Mouse (Mus musculus) liver, postnatal 0 days (tissue): ENCODE results near the gene Csde1. TPM values are rescaled to one million over a fixed set of nuclear protein-coding genes. Genes with fewer than 3 reads are reported as not detected.

Experiments
- ATAC-seq: fragments of 200-750 bp; cut with Nextera tagmentation; 2 replicates; pipeline ENCODE4 v1.8.0; 2017; ENCODE audit warnings: mild to moderate bottlenecking, moderate library complexity
- DNase-seq: peaks from one replicate; pipeline ENCODE4 v3.0.0-alpha.2; 2016
- H3K27ac ChIP-seq: fragments of 300-500 bp; sonication (generic); 2 replicates; pipeline ENCODE4 v1.5.1; 2014; ENCODE audit warnings: antibody characterized with exemption, moderate library complexity, mild to moderate bottlenecking, low read depth
- H3K27me3 ChIP-seq: fragments of 300-500 bp; sonication (generic); 2 replicates; pipeline ENCODE4 v1.6.1; 2014; ENCODE audit warnings: low read length, control low read depth, mixed read lengths; ENCODE audit not compliant: insufficient read depth
- H3K36me3 ChIP-seq: fragments of 300-500 bp; sonication (generic); replicated peaks from 2 replicates; pipeline ENCODE4 v1.6.1; 2014; ENCODE audit warnings: mild to moderate bottlenecking, control low read depth, low read length, moderate library complexity, mixed read lengths; ENCODE audit not compliant: insufficient read depth
- H3K4me1 ChIP-seq: fragments of 300-500 bp; sonication (generic); 2 replicates; pipeline ENCODE4 v1.6.1; 2014; ENCODE audit warnings: antibody characterized with exemption, mild to moderate bottlenecking, control low read depth; ENCODE audit not compliant: insufficient read depth
- H3K4me2 ChIP-seq: fragments of 300-500 bp; sonication (generic); 2 replicates; pipeline ENCODE4 v1.6.1; 2014; ENCODE audit warnings: low read depth, mild to moderate bottlenecking, low read length, moderate library complexity, mixed read lengths
- H3K4me3 ChIP-seq: fragments of 300-500 bp; sonication (generic); 2 replicates; pipeline ENCODE4 v1.5.1; 2014; ENCODE audit warnings: low read depth, low read length
- H3K9ac ChIP-seq: fragments of 300-500 bp; sonication (generic); replicated peaks from 2 replicates; pipeline ENCODE4 v1.6.1; 2014; ENCODE audit warnings: mild to moderate bottlenecking, moderate library complexity
- H3K9me3 ChIP-seq: fragments of 300-500 bp; sonication (generic); 2 replicates; pipeline ENCODE4 v1.6.1; 2016; ENCODE audit warnings: mild to moderate bottlenecking, control low read depth, low read length, mixed read lengths
- CTCF ChIP-seq: sonication (generic); IDR thresholded peaks from 2 replicates; pipeline ENCODE4 v1.5.1; 2016; ENCODE audit warnings: antibody characterized with exemption, low read depth
- EP300 ChIP-seq: IDR thresholded peaks from 2 replicates; pipeline ENCODE4 v1.6.1; 2016; ENCODE audit warnings: antibody characterized with exemption, low read depth, mild to moderate bottlenecking
- WGBS: fragments of 180-500 bp; shearing (Covaris S2); extraction: QIAGEN DNeasy Blood & Tissue Kit; methylation state at CpG from one replicate; pipeline ENCODE4 v1.1.7; 2014; ENCODE audit not compliant: insufficient replicate concordance; 5-methylcytosine and 5-hydroxymethylcytosine counted together
- polyA plus RNA-seq: library from polyadenylated mRNA; unstranded; fragments of >200 nt; fragmentation: Nextera tagmentation; extraction: Ambion mirVana; gene quantifications from 2 replicates; pipeline ENCODE4 v1.2.1, GENCODE M21; 2015

The Csde1 gene
- polyA plus RNA-seq, 1 experiment from 2014 or later = 85.1 TPM

DNA sequence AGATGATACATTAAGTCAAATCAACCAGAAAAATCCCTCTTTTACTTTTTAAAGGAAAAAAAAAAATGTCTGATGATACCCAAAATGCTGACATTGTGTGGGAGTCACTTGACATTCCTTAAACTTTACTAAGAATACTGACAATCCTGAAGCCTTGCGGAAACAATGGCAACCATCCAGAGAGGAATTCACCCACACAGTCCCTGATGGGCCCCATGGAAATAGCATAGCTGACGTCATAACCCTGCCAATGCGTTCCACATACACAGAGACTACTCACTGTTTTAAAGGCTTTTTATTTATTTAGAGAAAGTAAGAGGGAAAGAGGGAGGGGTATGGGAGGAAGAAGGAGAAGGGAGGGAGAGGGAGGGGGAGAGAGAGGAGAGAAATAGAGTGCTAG, 27.3 kb upstream of the Csde1 start:
- TF ChIP-seq CTCF (no peak), EP300 (no peak)
- Histone ChIP-seq H3K36me3 (no peaks in the 10 kb centered on the region), H3K27ac (no peak overlapping the region), H3K4me3 (no peak overlapping the region), H3K9ac (no peak overlapping the region), H3K27me3 (no peaks in the 10 kb centered on the region), H3K4me2 (no peak overlapping the region), H3K4me1 (peaks cover 14% of the 10 kb centered on the region), H3K9me3 (no peaks in the 10 kb centered on the region)
- DNase-seq (no peak), ATAC-seq (no peak)
- WGBS = 51% methylated on average over 3 of the region's 3 CpGs

DNA sequence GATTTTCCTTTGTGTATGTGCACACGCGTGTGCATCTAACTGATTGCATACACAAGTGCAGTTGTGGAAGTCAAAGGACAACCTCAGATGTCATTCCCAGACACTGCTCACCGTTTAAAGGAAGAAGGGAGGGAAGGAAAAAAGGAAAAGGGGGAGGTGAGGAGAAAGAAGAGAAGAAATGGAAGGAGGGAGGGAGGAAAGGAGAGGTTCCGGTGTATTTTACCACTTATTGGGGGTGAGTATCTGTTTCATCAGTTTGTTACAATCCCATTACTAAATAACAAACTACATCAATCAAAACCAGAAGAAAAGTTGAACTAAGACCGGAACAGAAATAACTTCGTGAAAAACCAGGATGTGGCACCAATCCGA, 25.0 kb upstream of the Csde1 start:
- H3K27me3 ChIP-seq = no peaks in the 10 kb centered on the region
- TF ChIP-seq EP300 = no peak
- TF ChIP-seq CTCF = no peak
- peak overlapping the region; percentile 75 for H3K4me3 ChIP-seq
- peak overlapping the region; percentile 97 for H3K27ac ChIP-seq
- H3K4me2 ChIP-seq = peak overlapping the region; percentile 69
- 42% methylated on average over 7 of the region's 7 CpGs for WGBS
- H3K9me3 ChIP-seq = no peaks in the 10 kb centered on the region
- H3K36me3 ChIP-seq = peaks cover 17% of the 10 kb centered on the region
- no peak for ATAC-seq
- H3K4me1 ChIP-seq = peaks cover 14% of the 10 kb centered on the region
- no peak for DNase-seq
- H3K9ac ChIP-seq = peak overlapping the region; percentile 78; the same call in 1 of the 2 replicates

DNA sequence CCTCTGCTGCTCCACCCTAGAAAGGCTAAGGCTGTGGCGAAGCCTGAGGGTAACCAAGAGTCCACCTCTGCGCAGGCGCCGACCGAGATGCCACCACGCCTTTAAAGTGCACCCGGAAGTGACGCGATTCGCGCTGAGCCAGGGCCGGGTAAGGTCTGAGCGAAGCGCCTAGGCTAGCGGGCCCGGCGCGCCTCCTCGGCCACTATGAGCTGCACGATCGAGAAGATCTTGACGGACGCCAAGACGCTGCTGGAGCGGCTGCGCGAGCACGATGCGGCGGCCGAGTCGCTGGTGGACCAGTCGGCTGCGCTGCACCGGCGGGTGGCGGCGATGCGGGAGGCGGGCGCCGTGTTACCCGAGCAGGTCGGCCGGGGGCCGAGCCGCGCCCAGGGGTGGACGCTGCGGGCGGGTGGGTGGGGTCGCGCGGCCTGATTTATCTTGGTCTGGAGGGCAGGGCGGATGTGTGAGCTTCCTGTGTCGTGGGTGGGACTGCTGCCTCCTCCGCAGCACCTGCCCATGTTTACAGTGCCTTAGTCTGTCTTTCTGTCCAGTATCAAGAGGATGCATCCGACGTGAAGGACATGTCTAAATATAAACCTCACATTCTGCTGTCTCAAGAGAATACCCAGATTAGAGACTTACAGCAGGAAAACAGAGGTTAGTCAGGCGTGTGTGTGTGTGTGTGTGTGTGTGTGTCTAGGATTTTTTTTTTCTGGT, 24.5 kb upstream of the Csde1 start, which contains the start of gene Sike1:
TSS of gene Sike1 (plus strand) at position 104 of the 717 bp plus-strand sequence.
- Histone ChIP-seq H3K4me1 (peaks cover 14% of the 10 kb centered on the region), H3K4me3 (peak within 1 kb of the TSS; percentile 75), H3K4me2 (peak within 1 kb of the TSS; percentile 69), H3K27ac (peak within 1 kb of the TSS; percentile 97), H3K36me3 (peaks cover 22% of the 10 kb centered on the region), H3K9ac (peak within 1 kb of the TSS; percentile 78), H3K9me3 (no peaks in the 10 kb centered on the region), H3K27me3 (no peaks in the 10 kb centered on the region)
- DNase-seq (peak; percentile 94), ATAC-seq (peak; percentile 98)
- TF ChIP-seq EP300 = no peak
- no peak for TF ChIP-seq CTCF
- under 1% methylated on average over 60 of the region's 60 CpGs for WGBS

DNA sequence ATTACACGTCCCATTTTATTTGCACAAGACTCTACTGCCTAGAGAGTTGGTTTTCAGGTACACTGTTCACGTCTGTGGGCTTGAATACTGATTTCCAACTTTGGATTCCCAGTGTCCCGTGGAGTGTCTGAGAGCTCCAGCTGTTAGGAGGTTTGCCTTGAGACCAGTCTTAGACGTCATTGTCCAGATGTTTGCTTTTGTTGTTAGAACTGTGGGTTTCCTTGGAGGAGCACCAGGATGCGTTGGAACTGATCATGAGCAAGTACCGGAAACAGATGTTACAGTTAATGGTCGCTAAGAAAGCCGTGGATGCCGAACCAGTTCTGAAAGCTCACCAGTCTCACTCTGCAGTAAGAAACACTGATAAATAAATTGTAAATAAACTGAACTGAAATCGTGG, 23.2 kb upstream of the Csde1 start:
- H3K9me3 ChIP-seq = no peaks in the 10 kb centered on the region
- peaks cover 14% of the 10 kb centered on the region for H3K4me1 ChIP-seq
- H3K27me3 ChIP-seq = no peaks in the 10 kb centered on the region
- peak overlapping the region; percentile 69; the same call in 1 of the 2 replicates for H3K4me2 ChIP-seq
- peak overlapping the region; percentile 75; the same call in 1 of the 2 replicates for H3K4me3 ChIP-seq
- no peak for ATAC-seq
- DNase-seq = no peak
- WGBS = 54% methylated on average over 10 of the region's 10 CpGs
- TF ChIP-seq EP300 (no peak), CTCF (no peak)
- peaks cover 30% of the 10 kb centered on the region for H3K36me3 ChIP-seq
- no peak overlapping the region for H3K9ac ChIP-seq
- no peak overlapping the region for H3K27ac ChIP-seq

DNA sequence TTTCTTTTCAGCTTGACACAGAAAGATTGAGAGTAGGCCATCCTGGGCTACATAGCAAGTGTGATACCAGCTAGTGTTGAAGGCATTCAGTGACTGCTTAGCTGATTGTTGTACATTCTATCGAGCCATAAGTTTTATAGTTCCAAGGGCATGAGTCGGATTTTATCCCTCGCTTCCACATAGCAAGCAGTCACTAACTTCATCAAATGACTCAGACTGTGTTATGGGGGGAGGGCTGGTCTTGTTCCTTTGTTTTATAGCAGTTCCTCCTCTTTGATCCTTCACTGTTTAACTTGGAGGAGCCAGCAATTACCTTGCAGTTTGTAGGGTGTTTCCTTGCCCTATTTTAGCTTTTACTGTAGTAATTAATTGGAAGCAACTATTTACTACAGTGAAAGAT, 22.6 kb upstream of the Csde1 start:
- no peak overlapping the region for H3K9ac ChIP-seq
- no peak for DNase-seq
- 82% methylated on average over 3 of the region's 3 CpGs for WGBS
- H3K4me1 ChIP-seq = peaks cover 14% of the 10 kb centered on the region
- H3K4me2 ChIP-seq = 0 out of 2 replicates have a peak overlapping the region, but pooled peaks have one; percentile 27
- no peaks in the 10 kb centered on the region for H3K27me3 ChIP-seq
- H3K9me3 ChIP-seq = no peaks in the 10 kb centered on the region
- peaks cover 35% of the 10 kb centered on the region for H3K36me3 ChIP-seq
- ATAC-seq = no peak
- H3K27ac ChIP-seq = no peak overlapping the region
- no peak overlapping the region for H3K4me3 ChIP-seq
- TF ChIP-seq EP300 (no peak), CTCF (no peak)

DNA sequence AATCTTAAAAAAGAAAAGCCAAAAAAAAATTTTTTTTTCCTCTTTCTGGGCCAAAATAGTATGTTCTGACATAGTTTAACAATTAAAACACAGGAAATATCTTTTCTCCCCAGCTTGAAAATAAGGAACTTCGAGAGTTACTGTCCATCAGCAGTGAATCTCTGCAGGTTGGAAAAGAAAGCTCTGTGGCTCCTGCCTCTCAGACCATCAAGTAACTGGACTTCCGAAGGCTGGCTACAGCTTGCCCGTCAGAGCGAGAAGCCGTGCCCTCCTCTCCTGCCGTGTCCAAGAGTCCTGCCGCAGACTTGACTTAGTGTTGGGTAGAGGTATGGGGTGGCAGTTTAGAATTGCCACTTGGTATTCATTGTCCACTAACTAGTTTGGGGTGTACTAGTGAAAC, 18.6 kb upstream of the Csde1 start:
- Histone ChIP-seq H3K4me2 (no peak overlapping the region), H3K4me3 (no peak overlapping the region), H3K4me1 (peaks cover 4% of the 10 kb centered on the region), H3K9ac (no peak overlapping the region), H3K36me3 (peaks cover 41% of the 10 kb centered on the region), H3K27ac (no peak overlapping the region), H3K27me3 (no peaks in the 10 kb centered on the region), H3K9me3 (no peaks in the 10 kb centered on the region)
- no peak for TF ChIP-seq EP300
- TF ChIP-seq CTCF = no peak
- WGBS = 88% methylated on average over 7 of the region's 7 CpGs
- DNase-seq (no peak), ATAC-seq (no peak)
